Mouse (Mus musculus) heart, embryonic 10.5 days (tissue): ENCODE data around the gene Adcy1. TPM values are rescaled to one million over a fixed set of nuclear protein-coding genes. Genes with fewer than 3 reads are reported as not detected.
A peak's percentile ranks its signal among the peaks of the same experiment; 100 is the strongest.

Experiments
- DNase-seq: peaks from one replicate; pipeline ENCODE4 v3.0.0-alpha.2; 2017; ENCODE audit warnings: low spot score
- H3K27ac ChIP-seq: fragments of 300-500 bp; sonication (generic); 2 replicates; pipeline ENCODE4 v1.5.1; 2016; ENCODE audit warnings: mild to moderate bottlenecking
- H3K27me3 ChIP-seq: fragments of 300-500 bp; sonication (generic); 2 replicates; pipeline ENCODE4 v1.6.1; 2016; ENCODE audit warnings: mild to moderate bottlenecking; ENCODE audit not compliant: poor library complexity, insufficient read depth, severe bottlenecking
- H3K36me3 ChIP-seq: fragments of 300-500 bp; sonication (generic); 2 replicates; pipeline ENCODE4 v1.6.1; 2016; ENCODE audit warnings: mild to moderate bottlenecking, moderate library complexity
- H3K4me1 ChIP-seq: fragments of 300-500 bp; sonication (generic); 2 replicates; pipeline ENCODE4 v1.6.1; 2016; ENCODE audit warnings: mild to moderate bottlenecking
- H3K4me3 ChIP-seq: fragments of 300-500 bp; sonication (generic); 2 replicates; pipeline ENCODE4 v1.5.1; 2016; ENCODE audit warnings: mild to moderate bottlenecking, moderate library complexity
- H3K9me3 ChIP-seq: fragments of 300-500 bp; sonication (generic); 2 replicates; pipeline ENCODE4 v1.6.1; 2016; ENCODE audit warnings: mild to moderate bottlenecking, moderate library complexity
- WGBS: fragments of 180-500 bp; shearing (Covaris S2); methylation state at CpG from one replicate; pipeline ENCODE4 v1.1.7; 2016; 5-methylcytosine and 5-hydroxymethylcytosine counted together
- polyA plus RNA-seq: library from polyadenylated mRNA; unstranded; fragments of >200 nt; fragmentation: Nextera tagmentation; extraction: Ambion mirVana; gene quantifications from 2 replicates; pipeline ENCODE4 v1.2.1, GENCODE M21; 2016

The Adcy1 gene
- polyA plus RNA-seq, 1 experiment from 2014 or later = 2.0 TPM

DNA sequence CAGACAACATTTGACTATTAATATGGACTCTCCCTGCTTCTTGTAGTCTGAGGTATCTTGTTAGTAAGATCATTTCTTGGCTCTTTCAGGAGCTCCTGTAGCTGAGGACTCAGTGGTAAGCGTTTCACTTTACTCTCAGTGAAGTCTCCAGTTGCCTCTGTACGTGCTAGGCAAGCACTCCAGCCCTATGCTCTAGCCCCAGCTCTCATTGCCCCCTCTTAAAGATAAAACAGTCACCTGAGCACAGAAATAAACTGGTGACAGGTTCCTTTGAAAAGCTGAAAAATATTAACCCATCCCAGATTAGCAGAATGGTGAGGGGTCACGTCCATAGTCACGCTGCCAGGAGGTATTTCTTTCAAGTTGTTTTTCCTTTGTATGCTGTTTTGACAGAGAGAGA is 115.4 kb downstream of the Adcy1 start:
- Histone ChIP-seq H3K27ac (no peak overlapping the region), H3K27me3 (no peaks in the 10 kb centered on the region)
- WGBS = 64% methylated on average over 4 of the region's 4 CpGs

DNA sequence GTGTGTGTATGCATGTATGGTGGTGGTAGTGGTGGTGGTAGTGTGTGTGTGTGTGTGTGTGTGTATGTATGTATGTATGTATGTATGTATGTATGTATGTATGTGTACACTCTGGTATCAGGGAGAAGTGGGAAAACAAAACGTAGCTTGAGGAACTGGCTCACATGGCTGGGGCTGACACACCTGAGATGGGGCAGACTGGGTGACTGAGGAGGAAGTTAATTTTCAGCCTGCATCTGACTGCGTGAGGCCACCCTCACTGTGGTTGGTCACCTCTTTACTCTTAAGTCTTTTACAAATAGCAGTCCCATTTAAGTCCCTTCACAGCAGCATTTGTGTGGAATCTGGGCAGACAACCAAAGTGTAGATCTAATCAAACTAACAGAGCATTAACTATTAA is 116.0 kb downstream of the Adcy1 start:
- H3K27ac ChIP-seq = no peak overlapping the region
- WGBS = 81% methylated on average over 2 of the region's 2 CpGs
- H3K36me3 ChIP-seq = no peaks in the 10 kb centered on the region
- H3K9me3 ChIP-seq = no peaks in the 10 kb centered on the region
- no peaks in the 10 kb centered on the region for H3K27me3 ChIP-seq
- H3K4me1 ChIP-seq = no peaks in the 10 kb centered on the region
- no peak for DNase-seq
- H3K4me3 ChIP-seq = no peak overlapping the region

More for the DNA sequence above, 115.4 kb downstream of the Adcy1 start:
- H3K4me3 ChIP-seq = no peak overlapping the region
- no peaks in the 10 kb centered on the region for H3K36me3 ChIP-seq
- H3K4me1 ChIP-seq = no peaks in the 10 kb centered on the region
- H3K9me3 ChIP-seq = no peaks in the 10 kb centered on the region
- DNase-seq = no peak

- no peak overlapping the region for H3K4me3 ChIP-seq
- DNase-seq = no peak
- H3K9me3 ChIP-seq = no peaks in the 10 kb centered on the region
- H3K27ac ChIP-seq = no peak overlapping the region
- 50% methylated on average over 8 of the region's 8 CpGs for WGBS
- H3K36me3 ChIP-seq = no peaks in the 10 kb centered on the region
- H3K4me1 ChIP-seq = peaks cover 20% of the 10 kb centered on the region
- no peaks in the 10 kb centered on the region for H3K27me3 ChIP-seq
These were observed 119.2 kb downstream of the Adcy1 start for GRCm38 (mm10) chr11:7182409-7183042.

DNA sequence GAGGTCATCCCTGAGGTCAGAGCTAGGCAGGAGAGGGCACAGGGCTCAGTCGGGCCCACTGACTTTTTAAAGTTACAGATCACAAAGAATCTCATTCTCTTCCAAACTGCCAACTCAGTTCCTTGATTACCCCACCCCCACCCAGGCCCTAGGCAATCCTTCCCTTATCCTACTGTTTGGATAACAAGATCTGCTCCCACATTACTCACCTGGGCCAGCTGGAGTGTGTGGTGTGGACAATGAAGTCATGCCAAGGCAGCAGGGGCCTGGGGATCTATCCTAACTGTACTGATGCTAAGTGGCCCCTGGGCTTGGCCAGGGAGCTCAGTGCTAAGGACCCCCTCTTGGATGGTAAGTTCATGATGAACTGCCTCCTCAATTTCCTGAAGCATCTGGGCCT is 121.1 kb downstream of the Adcy1 start:
- WGBS = 48% methylated on average over 1 of the region's 1 CpGs
- Histone ChIP-seq H3K27ac (no peak overlapping the region; the same call in 1 of the 2 replicates), H3K27me3 (no peaks in the 10 kb centered on the region), H3K9me3 (no peaks in the 10 kb centered on the region), H3K4me3 (no peak overlapping the region), H3K36me3 (no peaks in the 10 kb centered on the region), H3K4me1 (peaks cover 20% of the 10 kb centered on the region)
- no peak for DNase-seq

GRCm38 (mm10) chr11:7187472-7187871 is 124.2 kb downstream of the Adcy1 start:
- Histone ChIP-seq H3K36me3 (no peaks in the 10 kb centered on the region), H3K4me1 (peaks cover 27% of the 10 kb centered on the region), H3K27ac (no peak overlapping the region), H3K4me3 (no peak overlapping the region), H3K9me3 (no peaks in the 10 kb centered on the region), H3K27me3 (0 out of 2 replicates have a peak, but pooled peaks cover 2% of the 10 kb centered on the region)
- no peak for DNase-seq
- 61% methylated on average over 8 of the region's 8 CpGs for WGBS

- Histone ChIP-seq H3K4me1 (peaks cover 37% of the 10 kb centered on the region), H3K27ac (no peak within 1 kb of the TSS), H3K9me3 (no peaks in the 10 kb centered on the region), H3K27me3 (0 out of 2 replicates have a peak, but pooled peaks cover 2% of the 10 kb centered on the region), H3K4me3 (no peak within 1 kb of the TSS), H3K36me3 (no peaks in the 10 kb centered on the region)
- WGBS = 88% methylated on average over 13 of the region's 13 CpGs
- DNase-seq = no peak
These were observed 125.2 kb downstream of the Adcy1 start, which contains the start of gene Gm11985 for GRCm38 (mm10) chr11:7188469-7188868. TSS of gene Gm11985 (minus strand) at chr11:7188569.

DNA sequence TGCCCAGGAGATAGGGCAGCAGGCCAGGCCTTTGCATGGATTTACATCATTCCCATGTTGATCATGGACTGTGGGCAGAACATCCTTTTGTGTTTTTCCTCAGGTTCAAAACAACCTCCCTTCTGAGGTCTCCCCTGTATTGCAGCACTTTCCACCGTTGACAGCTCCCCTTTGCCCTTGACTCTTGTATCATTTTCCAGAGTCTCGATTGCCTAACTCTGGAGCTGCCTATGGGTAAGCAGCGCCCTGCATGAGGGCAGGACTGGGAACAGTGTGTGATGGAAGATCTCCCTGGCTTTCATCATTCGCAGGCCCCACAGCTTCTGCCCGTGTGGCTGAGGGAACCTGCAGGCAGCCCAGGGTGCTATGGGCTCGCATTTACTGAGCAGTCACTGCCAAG is 129.4 kb downstream of the Adcy1 start:
- Histone ChIP-seq H3K27me3 (peaks cover 2% of the 10 kb centered on the region; the same call in 1 of the 2 replicates), H3K36me3 (no peaks in the 10 kb centered on the region), H3K9me3 (no peaks in the 10 kb centered on the region), H3K4me3 (no peak overlapping the region), H3K4me1 (peaks cover 17% of the 10 kb centered on the region; the same call in 1 of the 2 replicates), H3K27ac (no peak overlapping the region)
- WGBS = 40% methylated on average over 6 of the region's 6 CpGs
- no peak for DNase-seq

DNA sequence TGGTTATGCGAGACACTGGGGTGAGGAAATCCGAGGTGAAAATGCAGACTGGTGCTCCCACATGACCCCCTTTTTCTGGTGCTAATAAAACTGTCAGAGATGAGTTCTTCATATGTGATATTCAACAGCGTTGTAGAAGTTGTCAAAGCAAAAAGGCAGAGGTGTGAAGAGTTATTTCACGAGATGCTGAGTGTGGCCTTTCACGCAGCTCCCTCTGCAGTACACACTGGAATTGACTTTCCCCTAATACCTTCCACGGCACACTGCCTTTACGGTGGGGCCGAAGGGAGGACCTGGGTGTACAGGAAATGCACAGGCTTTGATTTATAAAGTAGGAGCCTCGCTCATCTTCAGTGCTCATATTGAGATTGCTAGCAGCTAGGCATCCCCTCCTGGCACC is 129.8 kb downstream of the Adcy1 start:
- peaks cover 6% of the 10 kb centered on the region; the same call in 1 of the 2 replicates for H3K27me3 ChIP-seq
- no peaks in the 10 kb centered on the region for H3K9me3 ChIP-seq
- DNase-seq = no peak
- H3K4me1 ChIP-seq = peaks cover 17% of the 10 kb centered on the region; the same call in 1 of the 2 replicates
- H3K4me3 ChIP-seq = no peak overlapping the region
- 70% methylated on average over 9 of the region's 9 CpGs for WGBS
- H3K27ac ChIP-seq = no peak overlapping the region
- H3K36me3 ChIP-seq = no peaks in the 10 kb centered on the region

DNA sequence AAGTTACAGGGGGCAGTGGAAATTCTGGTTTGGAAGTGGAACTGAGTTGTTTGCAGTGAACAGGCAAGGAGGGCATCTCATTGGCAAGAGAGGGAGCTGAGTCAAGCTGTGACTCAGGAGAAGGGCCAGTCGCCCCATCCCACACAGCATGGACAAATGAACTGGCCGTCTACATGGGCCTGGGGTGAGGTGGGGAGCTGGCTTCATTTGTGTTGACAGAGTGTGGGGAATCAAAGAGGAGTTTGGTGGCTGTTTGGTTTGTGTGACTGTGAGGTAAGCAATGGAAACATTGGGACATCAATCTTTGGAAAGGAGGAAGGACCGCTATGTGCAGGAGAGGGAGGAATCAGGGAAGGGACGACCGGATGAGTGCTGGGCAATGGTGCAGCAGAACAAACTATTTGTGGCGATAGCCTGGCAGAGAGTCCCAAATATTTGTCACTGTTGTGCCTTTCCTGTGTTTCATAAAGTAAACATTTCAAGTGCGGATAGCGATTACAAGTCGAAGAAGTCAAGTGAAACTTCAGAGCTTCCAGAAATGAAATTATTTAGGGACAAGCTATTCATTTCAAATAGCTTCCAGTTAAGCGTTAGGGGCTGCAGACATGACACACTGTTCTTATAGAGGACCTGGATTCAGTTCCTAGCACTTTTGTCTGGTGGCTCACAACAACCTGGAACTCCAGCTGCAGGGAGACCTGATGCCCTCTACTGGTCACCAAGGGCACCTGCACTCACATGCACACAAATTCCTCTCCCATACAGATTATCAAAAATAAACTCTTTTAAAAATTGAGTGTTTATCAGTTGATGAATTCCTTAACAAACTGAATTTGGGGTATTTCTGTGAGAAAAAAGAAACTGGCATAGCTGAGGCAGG is 131.4 kb downstream of the Adcy1 start:
- no peak overlapping the region for H3K27ac ChIP-seq
- H3K36me3 ChIP-seq = no peaks in the 10 kb centered on the region
- no peak overlapping the region for H3K4me3 ChIP-seq
- 90% methylated on average over 10 of the region's 10 CpGs for WGBS
- no peak for DNase-seq
- peaks cover 16% of the 10 kb centered on the region; the same call in 1 of the 2 replicates for H3K4me1 ChIP-seq
- peaks cover 11% of the 10 kb centered on the region; the same call in 1 of the 2 replicates for H3K27me3 ChIP-seq
- H3K9me3 ChIP-seq = no peaks in the 10 kb centered on the region

- Histone ChIP-seq H3K36me3 (no peaks in the 10 kb centered on the region), H3K27ac (no peak overlapping the region), H3K4me1 (peaks cover 11% of the 10 kb centered on the region; the same call in 1 of the 2 replicates), H3K9me3 (no peaks in the 10 kb centered on the region), H3K4me3 (no peak overlapping the region), H3K27me3 (peaks cover 11% of the 10 kb centered on the region; the same call in 1 of the 2 replicates)
- DNase-seq = no peak
- WGBS = 81% methylated on average over 4 of the region's 4 CpGs
These were observed 132.0 kb downstream of the Adcy1 start for GRCm38 (mm10) chr11:7195312-7195685.

DNA sequence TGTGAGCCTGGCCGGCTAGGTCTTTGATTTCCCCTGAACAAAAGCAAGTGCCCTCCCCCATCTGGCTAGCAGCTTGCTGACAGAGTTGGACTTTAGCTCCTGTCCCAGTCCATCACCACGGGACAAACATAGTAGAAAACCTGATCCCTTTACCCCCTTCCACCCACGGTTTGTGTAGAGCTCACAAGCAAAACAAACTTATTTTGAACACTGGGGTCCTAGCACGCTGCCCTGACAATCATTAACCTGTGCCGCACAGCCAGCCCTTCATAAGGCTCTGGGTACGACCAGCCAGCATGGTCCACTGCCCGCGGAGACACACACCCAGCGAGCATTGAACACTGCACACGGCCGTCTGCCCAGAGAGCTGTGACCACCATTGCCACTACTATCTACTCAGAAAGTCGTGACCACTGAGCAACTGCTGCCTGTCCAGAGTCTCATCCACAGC is 134.2 kb downstream of the Adcy1 start, which contains the start of gene Igfbp1:
Gene Igfbp1, plus strand, starts transcription at position 292 of the 451 bp plus-strand sequence.
- 75% methylated on average over 12 of the region's 12 CpGs for WGBS
- no peak for DNase-seq
- Histone ChIP-seq H3K9me3 (no peaks in the 10 kb centered on the region), H3K27me3 (peaks cover 8% of the 10 kb centered on the region; the same call in 1 of the 2 replicates), H3K27ac (0 out of 2 replicates have a peak within 1 kb of the TSS, but pooled peaks have one; percentile 25), H3K36me3 (no peaks in the 10 kb centered on the region), H3K4me1 (peaks cover 10% of the 10 kb centered on the region; the same call in 1 of the 2 replicates), H3K4me3 (no peak within 1 kb of the TSS)

- Histone ChIP-seq H3K4me3 (no peak overlapping the region), H3K9me3 (no peaks in the 10 kb centered on the region), H3K27ac (0 out of 2 replicates have a peak overlapping the region, but pooled peaks have one; percentile 25), H3K4me1 (peaks cover 5% of the 10 kb centered on the region; the same call in 1 of the 2 replicates), H3K36me3 (no peaks in the 10 kb centered on the region), H3K27me3 (peaks cover 8% of the 10 kb centered on the region; the same call in 1 of the 2 replicates)
- no peak for DNase-seq
- WGBS = 89% methylated on average over 19 of the region's 19 CpGs
These were observed 134.7 kb downstream of the Adcy1 start for GRCm38 (mm10) chr11:7198006-7198405.
